Mouse (Mus musculus) bone marrow, adult 2 months (tissue): ENCODE data around the gene Abtb1. TPM values are rescaled to one million over a fixed set of nuclear protein-coding genes. Genes with fewer than 3 reads are reported as not detected.

Experiments used
- H3K27ac ChIP-seq: fragments of 200-500 bp; 2 replicates; pipeline ENCODE4 v1.5.1; 2012; ENCODE audit warnings: low read depth, mild to moderate bottlenecking, control low read depth, inconsistent platforms, low read length; ENCODE audit not compliant: control insufficient read depth, poor library complexity, insufficient read depth
- H3K4me1 ChIP-seq: fragments of 200-500 bp; 2 replicates; pipeline ENCODE4 v1.6.1; 2011; ENCODE audit warnings: low read length; ENCODE audit not compliant: control insufficient read depth, insufficient read depth
- H3K4me3 ChIP-seq: fragments of 200-500 bp; replicated peaks from 2 replicates; pipeline ENCODE3; 2011; ENCODE audit warnings: mild to moderate bottlenecking, low read depth, low read length, control low read depth; ENCODE audit not compliant: control insufficient read depth
- CTCF ChIP-seq: fragments of 200-500 bp; IDR thresholded peaks from 2 replicates; pipeline ENCODE4 v1.5.1; 2011; ENCODE audit warnings: low read length, control low read depth; ENCODE audit not compliant: control insufficient read depth, insufficient read depth
- POLR2A ChIP-seq: fragments of 200-500 bp; IDR thresholded peaks from 2 replicates; pipeline ENCODE4 v1.6.1; 2011; ENCODE audit warnings: low read depth, mild to moderate bottlenecking, control low read depth, low read length, borderline replicate concordance; ENCODE audit not compliant: control insufficient read depth
- WGBS: fragments of 180-500 bp; shearing (Covaris S2); methylation state at CpG from one replicate; pipeline ENCODE4 v1.1.7; 2018; 5-methylcytosine and 5-hydroxymethylcytosine counted together
- polyA plus RNA-seq: library from polyadenylated mRNA; stranded (reverse); fragments of >200 nt; gene quantifications from 2 replicates; pipeline ENCODE4 v1.2.4, GENCODE M21; 2011; ENCODE audit warnings: low replicate concordance; ENCODE audit not compliant: missing spikeins, insufficient read depth, insufficient read length

Gene Abtb1
- polyA plus RNA-seq, 1 experiment = 165 TPM

DNA sequence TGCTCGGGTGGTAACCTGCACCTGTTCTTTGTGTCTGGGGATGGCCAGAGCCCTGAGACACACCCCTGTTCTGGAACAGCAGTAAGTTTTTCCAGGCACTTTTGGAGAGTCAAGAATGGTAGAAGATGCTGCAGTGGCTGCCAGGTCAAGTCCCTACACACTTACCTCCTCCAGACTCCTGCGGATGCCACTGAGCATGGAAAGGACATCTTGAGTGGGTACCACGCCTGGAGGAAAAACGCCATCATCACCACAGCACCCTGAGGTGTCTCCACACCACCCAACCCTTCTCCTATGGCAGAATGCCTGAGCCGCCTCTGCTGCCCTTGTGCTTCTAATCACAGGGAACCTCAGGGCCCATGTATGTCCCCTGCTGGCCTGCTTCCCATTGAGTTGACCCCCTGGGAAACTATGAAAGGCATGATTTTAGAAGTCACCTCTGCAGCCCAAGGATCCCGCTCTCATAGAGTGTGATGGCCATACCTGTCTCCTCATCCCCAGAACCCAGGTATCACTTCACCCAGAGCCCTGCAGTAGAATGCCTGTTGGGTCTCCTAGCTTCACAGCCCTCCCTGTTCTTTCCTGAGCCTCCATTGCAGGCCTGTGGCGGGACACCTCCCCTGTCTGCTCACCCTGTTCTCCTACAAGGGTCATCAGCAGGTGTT lies 3.2 kb upstream of the Abtb1 start:
- Histone ChIP-seq H3K4me1 (peaks cover 1% of the 10 kb centered on the region), H3K27ac (no peak overlapping the region), H3K4me3 (no peak overlapping the region)
- TF ChIP-seq CTCF (no peak), POLR2A (no peak)
- 83% methylated on average over 7 of the region's 7 CpGs for WGBS

DNA sequence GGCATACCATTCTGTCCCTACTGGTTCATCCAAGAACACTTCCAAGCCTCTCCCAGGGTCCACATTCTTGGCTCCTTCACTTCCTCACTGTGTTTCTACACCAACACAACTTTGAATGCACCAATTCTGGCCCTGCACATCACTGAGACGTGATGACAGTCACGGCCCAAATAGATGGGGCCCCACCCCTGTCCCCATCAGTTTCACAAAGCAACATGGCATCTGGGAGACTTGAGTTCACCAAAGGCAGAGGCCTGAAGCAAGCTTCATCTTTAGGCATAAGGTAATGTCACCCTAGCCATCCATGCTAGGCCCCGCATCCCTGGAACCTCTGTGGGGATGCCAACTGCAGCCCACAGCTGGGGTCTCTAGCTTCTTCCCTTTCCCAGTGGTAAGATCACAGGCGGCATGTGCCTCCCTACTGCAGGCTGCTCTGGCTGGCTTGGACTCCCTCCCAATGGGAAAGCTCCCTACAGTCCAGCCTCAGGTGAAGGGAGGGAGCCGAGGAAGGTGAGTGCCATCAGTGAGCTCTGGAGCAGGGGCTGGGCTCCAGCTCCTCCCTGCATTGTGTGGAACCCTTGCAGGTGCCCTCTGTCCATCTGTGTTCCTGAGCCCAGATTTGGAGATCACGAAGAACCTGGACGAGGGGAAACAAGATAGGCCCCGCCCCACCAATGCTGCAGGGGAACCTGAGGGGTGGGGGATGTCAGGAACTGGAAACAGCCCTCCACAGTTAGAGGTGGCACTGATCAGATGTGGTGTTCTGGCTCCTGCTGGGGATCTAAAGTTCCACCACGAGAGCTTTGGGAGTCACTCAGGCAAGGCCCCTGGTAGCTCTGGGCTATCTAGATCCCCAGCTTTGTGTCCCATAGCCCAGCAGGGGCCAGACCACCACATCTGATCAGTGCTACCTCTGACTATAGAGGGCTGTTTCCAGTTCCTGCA lies 2.3 kb upstream of the Abtb1 start:
- 85% methylated on average over 9 of the region's 9 CpGs for WGBS
- H3K27ac ChIP-seq = no peak overlapping the region
- peaks cover 1% of the 10 kb centered on the region for H3K4me1 ChIP-seq
- no peak overlapping the region for H3K4me3 ChIP-seq
- TF ChIP-seq CTCF (no peak), POLR2A (no peak)

DNA sequence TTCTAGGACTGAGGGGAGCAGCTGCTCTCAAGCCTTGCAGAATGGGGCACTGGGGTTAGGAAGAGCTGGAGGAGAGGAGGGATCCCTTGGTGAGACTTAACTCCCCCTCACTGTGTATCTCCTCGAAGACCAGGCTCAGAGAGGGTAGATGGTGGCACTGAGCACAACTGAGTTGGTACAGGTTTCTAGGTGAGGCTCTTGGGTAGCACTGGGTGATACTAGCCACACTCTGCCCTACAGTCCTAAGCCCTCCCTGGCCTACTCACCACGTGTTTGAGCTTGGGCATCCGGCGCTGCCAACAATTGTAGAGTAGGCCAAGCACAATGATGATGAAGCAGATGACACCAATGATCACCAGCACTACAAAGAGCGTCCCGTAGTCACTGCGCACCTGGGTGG lies 1.5 kb upstream of the Abtb1 start:
- H3K27ac ChIP-seq = no peak overlapping the region
- no peak overlapping the region for H3K4me3 ChIP-seq
- no peak for TF ChIP-seq CTCF
- no peak for TF ChIP-seq POLR2A
- 77% methylated on average over 7 of the region's 7 CpGs for WGBS
- H3K4me1 ChIP-seq = peaks cover 1% of the 10 kb centered on the region

DNA sequence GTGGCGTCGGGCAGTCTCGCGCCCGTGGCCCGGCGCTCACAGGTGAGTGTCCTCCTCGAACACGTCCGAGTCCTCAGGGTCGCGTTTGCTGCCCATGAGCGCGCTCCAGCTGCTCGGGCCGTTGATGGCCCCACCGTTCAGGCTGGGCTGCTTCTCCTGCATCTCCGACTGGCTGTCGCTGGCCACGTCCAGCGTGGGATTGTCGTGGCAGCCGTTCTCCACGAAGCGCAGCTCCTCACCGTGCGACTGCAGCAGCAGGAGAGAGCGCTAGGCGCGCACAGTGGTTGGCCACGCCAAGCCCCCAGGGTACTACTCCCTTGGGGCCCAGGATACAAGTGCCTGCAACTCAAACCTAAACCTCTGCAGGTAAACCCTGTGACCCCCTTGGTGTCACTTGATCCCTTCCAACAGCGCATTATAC lies 957 bp upstream of the Abtb1 start:
- TF ChIP-seq CTCF = 0 out of 2 replicates have a peak, but pooled peaks have one; percentile 2
- TF ChIP-seq POLR2A = no peak
- WGBS = 3% methylated on average over 30 of the region's 32 CpGs
- Histone ChIP-seq H3K27ac (peak overlapping the region; percentile 96), H3K4me1 (peaks cover 2% of the 10 kb centered on the region), H3K4me3 (peak overlapping the region; percentile 59)

DNA sequence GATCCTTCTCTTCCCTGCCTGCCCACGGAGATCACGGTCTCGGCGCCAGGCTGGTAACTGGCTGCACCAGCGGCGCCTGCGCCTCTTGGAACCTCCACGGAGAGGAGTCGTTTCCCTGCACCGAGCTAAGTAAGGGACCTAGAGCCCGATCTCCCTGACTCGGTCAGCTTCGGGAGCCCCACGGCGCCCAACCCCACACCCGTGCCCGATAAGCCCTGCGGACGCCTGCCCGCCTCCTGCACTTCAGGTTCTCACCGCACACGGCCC lies 337 bp downstream of the Abtb1 start:
- no peak for TF ChIP-seq CTCF
- Histone ChIP-seq H3K4me3 (peak overlapping the region; percentile 95), H3K27ac (peak overlapping the region; percentile 96), H3K4me1 (peaks cover 2% of the 10 kb centered on the region)
- WGBS = 1% methylated on average over 22 of the region's 22 CpGs

DNA sequence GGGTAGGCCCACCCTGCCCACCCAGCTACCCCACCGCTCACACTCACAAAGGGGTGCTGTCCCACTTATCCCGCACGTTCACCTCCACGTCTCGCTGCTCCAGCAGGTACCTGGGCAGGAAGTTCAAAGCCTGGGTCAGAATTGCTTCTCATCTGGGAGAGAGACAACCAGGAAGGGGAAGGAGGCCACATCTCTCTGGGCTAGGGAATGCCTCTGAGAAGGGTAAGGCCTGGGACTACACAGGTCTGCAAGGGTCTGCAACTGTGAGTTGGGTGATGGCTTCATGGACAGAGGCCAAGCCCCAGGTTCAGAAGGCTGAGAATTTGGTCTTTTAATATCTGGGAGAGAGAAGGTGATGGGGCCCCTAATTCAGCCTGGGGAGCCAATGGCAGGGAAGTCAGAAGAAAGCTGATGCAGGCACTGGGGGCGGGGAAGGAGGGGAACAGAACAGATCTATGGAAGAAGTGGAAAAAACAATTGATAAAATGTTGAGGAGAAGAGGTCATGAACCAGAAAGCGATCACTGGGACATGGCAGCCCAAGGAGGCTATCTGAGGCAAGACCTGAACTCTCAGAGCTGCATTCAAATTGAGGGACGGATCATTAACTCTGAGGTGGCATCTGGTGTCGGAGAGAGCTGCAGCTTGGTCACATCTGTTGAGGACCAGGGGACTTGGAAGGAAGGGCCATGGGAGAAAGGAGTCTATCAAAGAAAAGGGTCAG lies 832 bp downstream of the Abtb1 start:
- Histone ChIP-seq H3K4me3 (peak overlapping the region; percentile 95), H3K4me1 (peaks cover 4% of the 10 kb centered on the region), H3K27ac (peak overlapping the region; percentile 96)
- WGBS = 46% methylated on average over 9 of the region's 9 CpGs
- TF ChIP-seq CTCF = no peak
- no peak for TF ChIP-seq POLR2A

DNA sequence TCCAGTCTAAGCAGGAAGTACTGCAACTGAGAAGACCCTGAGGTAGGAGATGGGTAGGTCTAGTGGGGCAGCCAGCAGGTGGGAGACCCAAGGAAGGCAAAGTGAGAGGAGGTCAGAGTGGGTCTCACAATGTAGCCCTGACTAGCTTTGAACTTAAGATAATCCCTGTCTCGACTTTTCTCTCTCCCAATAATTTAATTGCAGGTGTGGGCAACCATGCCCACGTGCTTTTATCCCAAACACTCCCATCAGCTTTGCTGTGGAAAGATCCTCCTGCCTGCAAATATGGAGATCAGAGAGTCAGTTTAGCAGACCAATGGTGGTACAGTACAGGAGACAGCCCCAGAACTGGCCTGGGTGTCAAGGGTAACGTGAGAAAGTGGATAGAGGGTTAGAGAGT lies 1.6 kb downstream of the Abtb1 start:
- Histone ChIP-seq H3K4me1 (peaks cover 5% of the 10 kb centered on the region), H3K4me3 (peak overlapping the region; percentile 95), H3K27ac (no peak overlapping the region)
- 82% methylated on average over 3 of the region's 3 CpGs for WGBS
- TF ChIP-seq POLR2A (no peak), CTCF (no peak)
